Mouse (Mus musculus) lung, postnatal 0 days (tissue): Measurements from ENCODE around the gene Tbce.

ENCODE experiments used
- CTCF ChIP-seq: IDR thresholded peaks from 2 replicates; pipeline ENCODE4 v1.5.1; 2016; ENCODE audit warnings: antibody characterized with exemption, mild to moderate bottlenecking
- EP300 ChIP-seq: IDR thresholded peaks from 2 replicates; pipeline ENCODE4 v1.6.1; 2016; ENCODE audit warnings: antibody characterized with exemption, mild to moderate bottlenecking, control low read depth

DNA sequence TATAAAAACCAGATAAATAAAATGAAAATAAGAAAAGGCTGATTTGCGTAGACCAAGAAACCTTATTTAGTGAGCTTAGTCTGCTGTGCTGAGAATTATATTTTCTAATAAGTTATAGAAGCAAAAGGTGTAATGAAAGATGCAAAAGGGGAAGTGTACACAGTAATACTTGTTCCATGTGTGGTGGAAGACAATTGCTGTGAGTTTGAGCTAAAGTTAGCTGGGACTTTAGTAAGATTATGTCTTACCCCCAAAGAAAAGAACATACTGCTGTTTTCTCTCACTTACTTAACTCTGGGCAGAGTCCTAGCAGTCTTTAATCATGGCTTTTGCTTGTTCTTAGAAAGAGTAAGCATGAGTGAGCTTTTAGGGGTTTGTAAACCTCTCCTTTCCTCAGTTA lies 34.9 kb upstream of the Tbce start:
- TF ChIP-seq CTCF (no peak), EP300 (no peak)
